Mouse (Mus musculus): ENCODE results near the gene Ethe1. TPM values are rescaled to one million over a fixed set of nuclear protein-coding genes. Genes with fewer than 3 reads are reported as not detected.
A peak's percentile ranks its signal among the peaks of the same experiment; 100 is the strongest.

The Ethe1 gene
- polyA plus RNA-seq, 1 experiment = 19.4 TPM

- Histone ChIP-seq H3K4me3 (ENCODE audit: insufficient read depth, low read length) (no peak overlapping the region), H3K27ac (ENCODE audit: insufficient read depth, low read length) (no peak overlapping the region), H3K4me1 (ENCODE audit: control insufficient read depth, insufficient read depth, low read length) (no peaks in the 10 kb centered on the region)
- TF ChIP-seq POLR2A (IDR thresholded peaks at IDR 0.05; ENCODE audit: extremely low read depth, insufficient read depth, low read length) (no peak), CTCF (IDR thresholded peaks at IDR 0.05; ENCODE audit: extremely low read depth, insufficient read depth, low read length) (no peak)
These were observed 35.2 kb upstream of the Ethe1 start for GRCm38 (mm10) chr7:24551985-24552759.

GRCm38 (mm10) chr7:24555786-24556185 is 31.6 kb upstream of the Ethe1 start:
- TF ChIP-seq POLR2A (IDR thresholded peaks at IDR 0.05; ENCODE audit: extremely low read depth, insufficient read depth, low read length) = no peak
- no peak for TF ChIP-seq CTCF (IDR thresholded peaks at IDR 0.05; ENCODE audit: extremely low read depth, insufficient read depth, low read length)
- H3K4me1 ChIP-seq (ENCODE audit: control insufficient read depth, insufficient read depth, low read length) = no peaks in the 10 kb centered on the region
- no peak overlapping the region for H3K4me3 ChIP-seq (ENCODE audit: insufficient read depth, low read length)
- H3K27ac ChIP-seq (ENCODE audit: insufficient read depth, low read length) = no peak overlapping the region

- no peak for TF ChIP-seq CTCF (IDR thresholded peaks at IDR 0.05; ENCODE audit: extremely low read depth, insufficient read depth, low read length)
- TF ChIP-seq POLR2A (IDR thresholded peaks at IDR 0.05; ENCODE audit: extremely low read depth, insufficient read depth, low read length) = no peak
- H3K4me3 ChIP-seq (ENCODE audit: insufficient read depth, low read length) = no peak overlapping the region
- H3K4me1 ChIP-seq (ENCODE audit: control insufficient read depth, insufficient read depth, low read length) = no peaks in the 10 kb centered on the region
- H3K27ac ChIP-seq (ENCODE audit: insufficient read depth, low read length) = no peak overlapping the region
These were observed 25.9 kb upstream of the Ethe1 start for GRCm38 (mm10) chr7:24561450-24561849.

GRCm38 (mm10) chr7:24563191-24563836 is 24.0 kb upstream of the Ethe1 start:
- Histone ChIP-seq H3K27ac (ENCODE audit: insufficient read depth, low read length) (no peak overlapping the region), H3K4me1 (ENCODE audit: control insufficient read depth, insufficient read depth, low read length) (no peaks in the 10 kb centered on the region; the same call in 1 of the 2 replicates), H3K4me3 (ENCODE audit: insufficient read depth, low read length) (no peak overlapping the region)
- no peak for TF ChIP-seq CTCF (IDR thresholded peaks at IDR 0.05; ENCODE audit: extremely low read depth, insufficient read depth, low read length)
- TF ChIP-seq POLR2A (IDR thresholded peaks at IDR 0.05; ENCODE audit: extremely low read depth, insufficient read depth, low read length) = no peak

- Histone ChIP-seq H3K4me3 (ENCODE audit: insufficient read depth, low read length) (no peak overlapping the region), H3K27ac (ENCODE audit: insufficient read depth, low read length) (no peak overlapping the region), H3K4me1 (ENCODE audit: control insufficient read depth, insufficient read depth, low read length) (no peaks in the 10 kb centered on the region; the same call in 1 of the 2 replicates)
- TF ChIP-seq POLR2A (IDR thresholded peaks at IDR 0.05; ENCODE audit: extremely low read depth, insufficient read depth, low read length) = no peak
- TF ChIP-seq CTCF (IDR thresholded peaks at IDR 0.05; ENCODE audit: extremely low read depth, insufficient read depth, low read length) = no peak
These were observed 23.5 kb upstream of the Ethe1 start for GRCm38 (mm10) chr7:24563837-24564206.

GRCm38 (mm10) chr7:24564607-24565265 is 22.6 kb upstream of the Ethe1 start:
- no peak overlapping the region for H3K27ac ChIP-seq (ENCODE audit: insufficient read depth, low read length)
- no peaks in the 10 kb centered on the region; the same call in 1 of the 2 replicates for H3K4me1 ChIP-seq (ENCODE audit: control insufficient read depth, insufficient read depth, low read length)
- H3K4me3 ChIP-seq (ENCODE audit: insufficient read depth, low read length) = no peak overlapping the region
- TF ChIP-seq CTCF (IDR thresholded peaks at IDR 0.05; ENCODE audit: extremely low read depth, insufficient read depth, low read length) (peak; percentile 84), POLR2A (IDR thresholded peaks at IDR 0.05; ENCODE audit: extremely low read depth, insufficient read depth, low read length) (no peak)

- TF ChIP-seq CTCF (IDR thresholded peaks at IDR 0.05; ENCODE audit: extremely low read depth, insufficient read depth, low read length) = no peak
- no peak for TF ChIP-seq POLR2A (IDR thresholded peaks at IDR 0.05; ENCODE audit: extremely low read depth, insufficient read depth, low read length)
- Histone ChIP-seq H3K27ac (ENCODE audit: insufficient read depth, low read length) (no peak overlapping the region), H3K4me3 (ENCODE audit: insufficient read depth, low read length) (no peak overlapping the region), H3K4me1 (ENCODE audit: control insufficient read depth, insufficient read depth, low read length) (no peaks in the 10 kb centered on the region; the same call in 1 of the 2 replicates)
These were observed 21.7 kb upstream of the Ethe1 start for GRCm38 (mm10) chr7:24565627-24566026.

- Histone ChIP-seq H3K4me1 (ENCODE audit: control insufficient read depth, insufficient read depth, low read length) (no peaks in the 10 kb centered on the region; the same call in 1 of the 2 replicates), H3K27ac (ENCODE audit: insufficient read depth, low read length) (no peak overlapping the region), H3K4me3 (ENCODE audit: insufficient read depth, low read length) (no peak overlapping the region)
- TF ChIP-seq CTCF (IDR thresholded peaks at IDR 0.05; ENCODE audit: extremely low read depth, insufficient read depth, low read length) (no peak), POLR2A (IDR thresholded peaks at IDR 0.05; ENCODE audit: extremely low read depth, insufficient read depth, low read length) (no peak)
These were observed 21.1 kb upstream of the Ethe1 start for GRCm38 (mm10) chr7:24566206-24566605.

GRCm38 (mm10) chr7:24568512-24568911 is 18.8 kb upstream of the Ethe1 start:
- Histone ChIP-seq H3K27ac (ENCODE audit: insufficient read depth, low read length) (no peak overlapping the region), H3K4me1 (ENCODE audit: control insufficient read depth, insufficient read depth, low read length) (no peaks in the 10 kb centered on the region; the same call in 1 of the 2 replicates), H3K4me3 (ENCODE audit: insufficient read depth, low read length) (no peak overlapping the region)
- no peak for TF ChIP-seq CTCF (IDR thresholded peaks at IDR 0.05; ENCODE audit: extremely low read depth, insufficient read depth, low read length)
- TF ChIP-seq POLR2A (IDR thresholded peaks at IDR 0.05; ENCODE audit: extremely low read depth, insufficient read depth, low read length) = no peak

Measured in cortical plate, adult 2 months (tissue).